Mouse (Mus musculus) heart, adult 11 months (tissue): Measurements from ENCODE around the gene Car14.
A peak's percentile ranks its signal among the peaks of the same experiment; 100 is the strongest.
"Not testable (repeated sequence)": the region's sequence is repeated elsewhere in the genome, so short reads cannot be mapped to it uniquely, and the experiment has no call there.

ENCODE experiments used
- DNase-seq: peaks from one replicate; pipeline ENCODE4 v3.0.0; 2022

Car14 gene

DNA sequence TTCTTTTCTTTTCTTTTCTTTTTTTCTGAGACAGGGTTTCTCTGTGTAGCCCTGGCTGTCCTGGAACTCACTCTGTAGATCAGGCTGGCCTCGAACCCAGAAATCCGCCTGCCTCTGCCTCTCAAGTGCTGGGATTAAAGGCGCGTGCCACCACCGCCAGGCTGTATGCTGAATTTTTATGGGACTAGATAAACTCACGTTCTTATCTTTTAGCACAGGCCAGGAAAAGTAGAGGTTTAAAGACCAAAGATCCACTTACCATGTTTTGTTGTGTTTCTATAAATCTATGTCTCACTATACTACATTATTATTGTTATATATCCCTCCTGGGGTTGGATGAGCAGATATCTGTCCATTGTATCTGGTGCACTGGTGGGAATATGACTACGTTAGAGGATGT is 18.9 kb upstream of the Car14 start:
- DNase-seq, result not testable (repeated sequence)

- not testable (repeated sequence) for DNase-seq
Observed at GRCm38 (mm10) chr3:95920532-95920931, 16.0 kb upstream of the Car14 start.

DNA sequence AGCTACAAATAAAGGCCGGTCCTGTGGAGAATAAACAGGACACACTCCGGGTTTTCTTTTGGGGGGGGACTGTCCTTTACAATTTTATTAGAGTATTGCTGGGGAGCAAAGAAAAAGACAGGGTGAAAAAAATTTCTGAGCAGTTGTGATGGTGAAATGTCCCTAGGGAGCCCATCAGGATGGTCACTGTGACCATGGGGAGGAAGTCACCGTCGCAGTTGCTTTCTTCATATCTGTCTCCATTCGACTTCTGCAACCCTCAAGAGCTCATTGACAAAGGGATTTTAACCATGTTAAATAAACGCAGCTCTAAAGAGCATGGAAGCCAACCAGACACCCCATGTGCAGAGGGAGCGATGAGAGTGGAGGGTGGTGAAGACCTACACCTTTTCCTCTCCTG is 12.3 kb upstream of the Car14 start:
- DNase-seq, result no peak

DNA sequence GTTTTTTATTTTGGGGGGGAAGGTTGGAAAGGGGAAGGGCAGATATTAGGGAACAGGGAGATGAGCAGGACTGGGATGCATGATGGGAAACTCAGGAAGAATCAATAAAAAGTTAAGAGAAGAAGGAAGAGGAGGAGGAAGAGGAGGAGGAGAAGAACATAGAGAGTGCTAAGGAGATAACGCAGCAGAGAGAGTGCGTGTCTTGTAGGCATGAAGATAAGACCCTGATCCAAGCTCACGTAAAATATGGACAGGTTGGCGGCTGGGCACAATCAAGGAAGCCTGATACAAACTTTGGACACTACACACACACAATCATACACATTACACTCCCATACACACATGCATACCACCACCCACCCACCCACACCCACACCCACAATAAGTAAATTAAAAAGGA is 10.2 kb upstream of the Car14 start:
- no peak for DNase-seq

DNA sequence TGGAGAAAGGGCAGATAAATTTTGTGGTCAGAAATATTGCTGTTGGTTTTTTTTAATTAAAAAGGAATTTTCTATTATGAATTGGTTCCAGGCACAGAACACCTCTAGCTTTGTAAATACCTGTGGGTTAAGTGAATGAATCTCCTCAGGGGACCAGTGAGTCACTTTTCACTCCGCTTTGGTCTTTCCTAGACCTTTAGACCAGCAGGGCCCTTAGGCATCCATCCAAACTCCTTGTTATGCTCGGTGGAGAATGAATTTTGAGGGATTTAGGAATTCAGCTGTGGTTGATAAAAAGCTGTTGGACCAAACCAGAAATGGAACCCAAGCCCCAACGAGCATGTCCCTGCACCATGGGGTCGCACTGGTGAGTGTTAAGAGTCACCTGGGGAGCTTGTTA is 3.1 kb upstream of the Car14 start:
- DNase-seq, result no peak

GRCm38 (mm10) chr3:95906860-95907259 is 2.4 kb upstream of the Car14 start:
- peak; percentile 89 for DNase-seq

- DNase-seq, result peak; percentile 93
Observed at GRCm38 (mm10) chr3:95905940-95906492, 1.5 kb upstream of the Car14 start.

DNA sequence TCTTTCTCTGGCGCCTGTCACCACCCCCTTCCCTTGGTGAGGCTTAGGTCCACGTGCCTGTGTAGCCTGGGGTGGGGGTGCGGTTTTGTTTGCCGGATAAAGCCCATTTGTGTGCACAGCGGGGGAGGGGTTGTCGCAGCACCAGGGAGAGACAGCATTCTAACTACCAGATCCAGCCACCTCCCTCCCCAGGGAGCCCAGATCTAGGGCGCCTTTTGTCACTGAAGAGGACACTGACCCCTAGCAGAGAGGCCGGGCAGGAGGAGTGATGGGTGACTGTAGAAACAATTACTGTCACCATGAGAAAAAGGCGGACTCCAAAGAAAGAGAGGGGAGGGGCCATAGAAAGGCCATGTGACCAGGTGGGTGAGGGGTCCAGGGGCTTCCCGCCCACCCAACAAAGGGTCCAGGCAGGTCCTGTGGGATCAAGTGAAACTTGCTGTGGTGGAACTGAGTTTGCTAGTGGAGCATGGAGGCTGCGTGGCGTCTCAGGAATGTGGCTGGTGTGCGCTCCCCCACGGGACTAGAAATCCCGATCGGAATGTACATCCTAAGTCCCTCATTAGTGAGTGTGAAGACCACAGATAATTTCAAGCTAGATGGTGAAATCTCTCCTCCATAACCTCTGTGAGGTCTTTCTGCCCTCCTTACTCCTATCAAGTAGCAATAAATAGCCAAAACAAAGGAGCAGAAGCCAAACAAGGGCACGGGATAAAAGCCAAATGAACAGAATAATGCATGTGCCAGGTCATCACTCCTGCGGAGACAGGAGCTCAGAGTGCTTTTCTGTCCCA is 852 bp upstream of the Car14 start:
- DNase-seq, result peak; percentile 96

DNA sequence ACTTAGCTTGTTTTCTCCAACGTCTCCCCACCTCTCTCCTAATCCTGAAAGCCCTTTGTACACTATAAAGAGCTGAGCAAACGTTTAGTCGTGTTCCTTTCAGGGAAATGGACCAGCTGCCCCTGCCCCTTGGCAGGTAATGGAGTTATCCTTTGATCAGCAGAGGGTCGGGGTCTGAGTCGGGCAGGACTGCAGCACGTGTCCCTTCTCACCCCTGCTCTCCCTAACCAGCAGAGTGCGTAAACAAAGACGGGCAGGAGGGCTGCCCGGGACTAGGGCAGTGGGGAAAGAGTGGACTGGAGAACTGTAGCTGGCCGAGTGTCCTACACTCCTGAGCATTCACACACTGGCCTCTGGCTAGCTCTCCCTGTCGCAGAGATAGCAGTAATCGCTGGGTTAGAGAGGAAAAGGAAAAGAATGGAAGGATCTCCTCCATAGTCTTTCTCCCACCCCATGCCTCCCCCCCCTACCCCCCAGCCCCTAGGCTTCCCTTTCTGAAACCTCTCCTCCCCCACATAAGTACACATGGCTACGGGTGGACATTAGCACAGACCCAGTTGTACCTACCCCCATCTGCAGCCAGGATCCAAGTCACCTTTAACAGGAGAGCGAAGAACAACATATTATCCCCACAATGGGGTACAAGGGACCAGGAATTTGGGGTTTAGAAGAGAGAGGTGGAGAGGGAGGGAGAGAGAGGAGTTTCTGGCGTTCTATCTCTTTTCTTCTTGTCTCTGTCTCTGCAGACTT is 563 bp downstream of the Car14 start:
- DNase-seq, result peak; percentile 93

DNA sequence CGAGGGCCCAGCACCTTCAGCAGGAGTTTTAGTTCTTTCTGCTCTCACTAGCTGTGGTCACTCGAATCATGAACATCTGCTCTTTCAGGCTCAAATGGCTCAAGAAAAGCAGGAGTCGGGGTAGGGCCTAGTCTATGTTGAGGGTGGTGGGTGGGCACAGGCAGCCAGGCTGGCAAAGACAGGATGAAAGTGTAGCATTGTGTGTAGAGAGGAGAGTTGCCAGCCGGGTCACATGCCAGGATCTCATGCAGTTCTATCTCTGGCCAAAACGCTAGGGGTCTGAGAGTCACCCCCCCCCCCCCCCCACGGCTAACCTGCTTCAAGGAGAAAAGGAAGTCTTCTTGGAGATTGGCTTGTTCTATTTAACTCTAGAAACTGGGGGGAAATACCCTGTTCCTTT is 1.8 kb downstream of the Car14 start:
- DNase-seq, result peak; percentile 93

- DNase-seq, result peak; percentile 93
Observed at GRCm38 (mm10) chr3:95902373-95902625, 2.2 kb downstream of the Car14 start.

- DNase-seq, result peak; percentile 94
Observed at GRCm38 (mm10) chr3:95901616-95902372, 2.7 kb downstream of the Car14 start.

- DNase-seq, result peak; percentile 90
Observed at GRCm38 (mm10) chr3:95899800-95900524, 4.5 kb downstream of the Car14 start.

- DNase-seq, result peak; percentile 90
Observed at GRCm38 (mm10) chr3:95895501-95895900, 9.0 kb downstream of the Car14 start.

DNA sequence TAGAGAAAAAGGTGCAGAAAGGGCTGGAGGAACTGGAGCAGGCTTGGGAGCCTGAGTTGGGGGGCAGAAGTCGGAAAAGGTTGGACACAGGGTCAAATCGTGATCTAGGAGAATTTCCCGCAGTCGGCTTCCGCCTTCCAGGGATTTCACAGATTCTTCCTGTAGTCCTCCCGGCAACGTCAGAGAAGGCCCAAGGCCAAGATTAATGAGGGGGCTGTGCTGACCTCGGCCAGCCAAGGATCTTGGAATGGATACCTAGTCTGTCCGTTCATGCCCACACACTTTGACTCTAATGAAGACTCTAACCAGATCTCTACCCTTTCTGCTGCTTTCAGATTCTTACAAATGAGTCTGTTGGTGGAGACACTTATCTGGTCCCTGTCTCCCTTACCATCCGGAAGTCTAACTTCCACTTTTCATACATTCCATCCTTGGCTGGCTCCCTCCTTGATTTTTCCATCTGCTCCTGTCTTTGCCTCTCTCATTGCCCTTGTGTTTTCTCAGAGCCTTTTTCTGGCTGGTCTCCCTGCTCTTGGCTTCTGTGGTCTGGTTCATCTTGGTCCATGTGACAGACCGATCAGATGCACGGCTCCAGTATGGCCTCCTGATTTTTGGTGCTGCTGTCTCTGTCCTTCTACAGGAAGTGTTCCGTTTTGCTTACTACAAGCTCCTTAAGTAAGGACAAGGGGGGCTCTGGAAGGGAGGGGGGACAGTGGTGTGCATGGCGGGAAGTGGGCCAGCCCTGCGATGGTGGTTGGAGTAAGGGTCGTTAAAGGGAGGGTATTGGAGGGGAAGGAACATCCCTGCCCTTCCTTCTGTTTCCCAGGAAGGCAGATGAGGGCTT is 10.0 kb downstream of the Car14 start:
- peak; percentile 98 for DNase-seq

DNA sequence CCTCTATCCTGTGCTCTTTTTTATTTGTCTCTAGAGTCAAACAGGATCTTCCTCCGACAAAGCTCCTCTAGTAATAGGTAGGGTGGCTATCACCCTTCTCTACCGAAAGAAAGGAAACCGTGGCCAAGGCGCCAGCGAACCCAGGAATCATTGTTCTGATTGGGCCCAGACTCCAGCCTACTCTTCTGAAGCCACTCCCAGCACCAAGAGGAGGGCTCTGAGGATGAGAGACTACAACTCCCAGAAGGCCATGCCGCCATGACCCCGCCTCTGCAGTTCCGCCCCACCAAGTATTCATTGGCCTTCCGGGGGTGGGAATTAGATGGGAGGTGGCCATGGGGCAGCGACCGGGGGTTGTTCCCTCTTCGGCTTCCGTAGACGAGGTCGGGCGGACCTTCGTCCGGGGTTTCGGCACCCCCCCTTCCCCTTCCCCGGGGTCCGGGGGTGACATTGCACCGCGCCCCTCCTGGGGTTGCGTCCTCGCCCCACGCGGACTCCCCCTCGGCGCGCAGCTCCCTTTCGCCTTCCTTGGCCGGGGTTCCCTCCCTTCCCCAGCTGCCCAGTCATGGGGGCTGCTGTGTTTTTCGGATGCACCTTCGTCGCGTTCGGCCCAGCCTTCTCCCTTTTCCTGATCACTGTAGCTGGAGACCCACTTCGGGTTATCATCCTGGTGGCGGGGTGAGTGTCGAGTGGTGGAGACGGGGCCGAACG is 10.7 kb downstream of the Car14 start, which contains the start of gene Aph1a:
Gene Aph1a (plus strand): TSS at position 364 of the 711 bp plus-strand sequence.
- DNase-seq, result peak; percentile 100

- DNase-seq, result peak; percentile 96
Observed at GRCm38 (mm10) chr3:95893126-95893525, 11.4 kb downstream of the Car14 start.

- peak; percentile 95 for DNase-seq
Observed at GRCm38 (mm10) chr3:95892066-95893052, 12.1 kb downstream of the Car14 start.

DNA sequence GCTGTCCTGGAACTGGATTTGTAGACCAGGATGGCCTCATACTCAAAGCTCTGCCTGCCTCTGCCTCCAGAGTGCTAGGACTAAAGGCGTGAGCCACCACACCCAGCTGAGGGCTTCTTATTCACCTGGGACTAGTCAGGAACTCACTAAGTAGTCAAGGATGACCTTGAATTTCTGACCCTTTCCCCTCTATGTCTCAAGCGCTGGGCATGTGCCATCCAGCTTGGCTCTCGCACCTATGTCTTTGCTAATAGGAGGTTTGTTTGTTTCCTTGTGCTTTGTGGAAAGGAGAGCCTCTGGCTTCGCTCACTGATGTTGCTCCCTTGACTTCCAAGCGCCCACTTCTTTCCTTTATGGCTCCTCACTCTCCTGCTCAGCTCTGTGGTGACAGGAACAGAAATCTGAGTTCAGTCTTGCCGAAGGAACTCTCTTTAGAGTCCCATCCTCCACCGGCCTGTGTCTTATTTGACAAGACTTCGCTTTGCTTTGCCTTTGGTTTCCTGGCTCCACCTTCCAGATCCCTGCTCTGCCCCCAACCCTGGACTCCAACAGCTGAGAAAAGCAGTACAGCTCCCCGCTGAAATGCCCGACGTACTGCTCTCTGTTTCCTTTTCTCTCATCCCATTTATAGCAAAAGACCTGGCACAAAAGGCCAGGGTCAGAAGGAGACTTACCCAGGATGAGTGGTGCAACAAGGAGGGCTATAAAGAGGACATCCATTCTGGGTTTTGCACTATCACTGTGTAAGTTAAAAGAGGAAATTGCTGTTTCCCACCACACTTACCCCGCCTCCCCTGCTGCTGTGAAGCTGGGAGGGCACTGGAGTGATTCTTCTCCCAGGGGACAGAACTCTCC is 13.1 kb downstream of the Car14 start, which contains the start of gene BC028528:
Gene BC028528 (minus strand): TSS at position 795 of the 855 bp plus-strand sequence.
- peak; percentile 98 for DNase-seq
